Mouse (Mus musculus) megakaryocyte-erythroid progenitor cell, adult 5-6 weeks (primary cell): ENCODE measurements at regions not wholly inside any gene's neighbourhood (a gene's known extent, or its start where the extent isn't known, plus 50 kb on each side); places are given as distances from the start of the nearest gene placed in this dataset.

ENCODE experiments used
- ATAC-seq: replicated peaks from 2 replicates; pipeline ENCODE4 v1.8.0; 2016; ENCODE audit warnings: mild to moderate bottlenecking, inconsistent platforms; ENCODE audit not compliant: severe bottlenecking, poor library complexity, low FRiP score, low TSS enrichment

DNA sequence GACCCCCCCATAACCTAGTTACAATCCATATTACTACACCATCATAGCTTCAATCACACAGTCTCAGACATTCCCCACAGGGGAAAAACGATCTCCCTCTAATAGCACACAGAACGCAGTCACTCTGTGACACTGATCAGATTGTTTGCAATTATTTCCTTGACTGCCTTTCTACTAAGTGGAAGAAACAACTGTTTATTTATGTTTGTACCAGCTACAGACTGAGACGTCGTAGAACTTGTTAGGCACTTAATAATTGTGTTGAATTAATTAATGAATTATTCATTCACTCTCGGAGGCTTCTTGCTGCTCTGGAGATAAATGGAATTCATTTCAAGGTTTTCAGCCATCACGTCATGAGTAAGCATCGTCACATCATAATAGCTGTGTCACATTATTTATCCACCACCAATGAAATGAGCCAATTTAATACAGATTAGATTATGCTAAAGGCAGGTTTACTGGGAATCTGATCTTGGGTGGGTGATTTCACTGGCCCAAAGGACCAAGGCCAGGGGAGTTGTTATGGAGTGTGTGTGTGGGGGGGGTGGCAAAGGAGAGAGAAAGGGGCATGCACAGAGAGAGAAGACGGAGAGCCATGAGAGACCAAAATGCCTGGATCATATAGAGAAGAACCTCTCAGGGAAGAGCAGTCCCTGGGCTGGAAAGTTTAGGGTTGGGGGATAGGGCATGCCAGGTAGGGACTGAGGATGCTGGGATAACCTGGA, 355.7 kb upstream of the Zwint start:
- no peak for ATAC-seq

GRCm38 (mm10) chr10:72309045-72309444, 345.6 kb upstream of the Zwint start:
- 0 out of 2 replicates have a peak, but pooled peaks have one; percentile 50 for ATAC-seq

- no peak for ATAC-seq
Observed at GRCm38 (mm10) chr10:72318308-72318707, 336.3 kb upstream of the Zwint start.

GRCm38 (mm10) chr10:72320307-72320706, 334.3 kb upstream of the Zwint start:
- ATAC-seq = no peak

- no peak for ATAC-seq
Observed at GRCm38 (mm10) chr10:72326624-72327023, 328.0 kb upstream of the Zwint start.

- no peak for ATAC-seq
Observed at GRCm38 (mm10) chr10:72347253-72347652, 307.4 kb upstream of the Zwint start.

- ATAC-seq = no peak
Observed at GRCm38 (mm10) chr10:72347949-72348663, 306.5 kb upstream of the Zwint start.

- no peak for ATAC-seq
Observed at GRCm38 (mm10) chr10:72352810-72353209, 301.8 kb upstream of the Zwint start.

- ATAC-seq = no peak
Observed at GRCm38 (mm10) chr10:72353515-72353914, 301.1 kb upstream of the Zwint start.

DNA sequence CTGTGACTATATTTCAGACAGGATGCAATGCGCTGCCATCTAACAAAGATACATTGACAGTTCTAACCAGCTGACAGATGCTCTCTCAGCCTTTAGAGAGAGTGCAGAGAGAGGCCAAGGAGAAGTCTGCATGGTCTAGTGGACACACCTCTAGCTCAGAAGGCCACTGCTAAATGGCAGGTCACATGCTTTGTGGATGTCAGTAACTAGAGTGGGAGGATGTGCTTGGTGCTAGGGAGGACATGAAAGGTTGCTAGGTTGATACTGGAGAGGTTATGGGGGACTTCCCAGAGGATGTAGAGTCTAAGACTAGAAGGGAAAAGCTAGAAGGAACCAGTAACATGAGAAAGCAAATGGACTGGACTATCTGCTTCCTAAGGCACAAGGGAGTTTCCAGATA, 271.3 kb upstream of the Zwint start:
- ATAC-seq = no peak

DNA sequence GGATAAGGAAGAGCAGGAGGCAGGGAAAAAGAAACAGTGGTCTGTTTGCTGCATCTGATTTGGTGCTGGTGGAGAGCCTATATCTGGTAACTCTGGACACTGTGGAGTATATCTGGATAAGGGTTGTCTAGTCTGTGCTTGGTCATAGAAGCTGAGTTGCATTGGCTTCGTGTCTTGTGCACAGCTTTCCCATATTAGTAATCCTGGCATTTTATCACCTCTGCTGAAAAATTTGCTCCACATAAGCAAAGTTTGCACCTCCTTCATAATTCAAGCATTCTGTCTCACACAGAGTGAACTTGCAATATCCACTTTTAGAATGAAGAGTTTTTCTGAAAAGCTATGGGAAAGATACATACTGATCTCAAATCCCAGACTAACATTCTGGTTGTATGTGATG, 269.8 kb upstream of the Zwint start:
- no peak for ATAC-seq

- ATAC-seq = no peak
Observed at GRCm38 (mm10) chr10:72391397-72391796, 263.2 kb upstream of the Zwint start.

DNA sequence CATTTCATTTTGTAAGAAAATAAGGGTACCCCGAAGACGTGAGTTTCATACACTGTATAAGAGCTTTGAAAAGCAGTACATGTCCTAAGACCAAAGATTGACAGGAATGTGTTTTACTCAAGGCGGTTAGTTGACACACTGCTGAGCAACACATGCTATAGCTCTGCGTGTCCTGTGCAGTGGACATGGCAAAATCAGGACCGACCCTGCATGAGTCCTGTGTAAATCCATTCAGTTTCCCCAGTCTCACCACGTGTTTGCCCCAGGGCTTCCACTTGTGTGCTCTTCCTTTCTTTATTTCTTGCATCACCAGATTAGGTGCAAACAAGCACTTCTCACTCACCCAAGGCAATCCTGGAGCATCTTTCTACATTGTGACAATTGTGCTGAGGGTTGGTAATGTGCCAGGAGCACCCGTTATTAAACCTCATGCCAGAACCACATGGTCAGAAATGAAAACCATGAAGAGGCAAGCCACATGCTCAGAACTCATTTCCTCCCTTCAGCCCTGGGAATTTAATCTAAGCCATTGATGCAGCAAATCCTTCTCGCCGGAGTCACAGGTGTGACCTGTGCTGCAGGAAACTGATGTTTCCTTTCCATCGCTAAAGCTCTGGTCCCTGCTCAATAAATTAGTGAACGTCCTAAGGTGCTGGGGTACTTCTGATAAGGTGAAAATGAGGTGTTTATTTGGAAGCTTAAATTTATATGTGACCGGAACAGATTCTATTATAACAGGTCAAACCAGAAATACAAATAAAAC, 261.2 kb upstream of the Zwint start:
- no peak for ATAC-seq

DNA sequence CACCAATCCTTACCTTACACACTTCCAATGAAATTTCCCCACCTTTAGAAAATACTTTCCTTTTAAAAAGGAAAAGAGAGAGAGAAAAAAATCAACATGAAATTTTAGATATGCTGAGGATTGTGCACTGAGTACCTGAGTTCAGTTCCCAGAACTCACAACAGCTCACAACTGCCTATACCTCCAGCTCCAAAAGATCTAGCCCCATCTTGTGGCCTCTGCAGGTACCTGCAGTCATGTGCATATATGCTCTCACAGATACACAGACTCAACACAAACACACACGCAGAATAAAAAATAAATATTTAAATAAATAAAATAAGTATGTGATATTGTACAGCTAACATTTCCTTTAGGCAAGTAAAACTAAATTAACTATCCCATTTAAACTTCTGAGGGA, 260.3 kb upstream of the Zwint start:
- ATAC-seq = no peak

DNA sequence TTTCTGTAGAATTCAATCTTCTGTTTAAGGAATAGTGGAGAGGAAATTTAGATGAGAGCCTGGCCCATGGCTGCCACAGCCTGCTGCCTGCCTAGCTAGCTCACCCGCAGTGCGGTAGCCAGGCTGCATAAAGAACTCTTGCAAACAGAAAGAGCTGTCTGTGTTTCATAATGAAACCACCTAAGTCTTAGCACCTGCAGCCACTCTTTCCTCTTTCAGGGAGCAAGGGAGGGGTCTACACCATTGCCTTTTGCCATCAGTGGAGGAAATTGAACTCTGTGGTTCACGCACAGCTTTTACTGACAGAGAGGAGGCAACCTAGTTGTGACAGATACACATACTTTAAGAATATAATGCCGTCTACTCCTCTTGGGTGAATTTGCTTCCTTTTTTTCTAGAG, 251.4 kb upstream of the Zwint start:
- ATAC-seq = no peak

GRCm38 (mm10) chr10:72410305-72410704, 244.3 kb upstream of the Zwint start:
- ATAC-seq = no peak

DNA sequence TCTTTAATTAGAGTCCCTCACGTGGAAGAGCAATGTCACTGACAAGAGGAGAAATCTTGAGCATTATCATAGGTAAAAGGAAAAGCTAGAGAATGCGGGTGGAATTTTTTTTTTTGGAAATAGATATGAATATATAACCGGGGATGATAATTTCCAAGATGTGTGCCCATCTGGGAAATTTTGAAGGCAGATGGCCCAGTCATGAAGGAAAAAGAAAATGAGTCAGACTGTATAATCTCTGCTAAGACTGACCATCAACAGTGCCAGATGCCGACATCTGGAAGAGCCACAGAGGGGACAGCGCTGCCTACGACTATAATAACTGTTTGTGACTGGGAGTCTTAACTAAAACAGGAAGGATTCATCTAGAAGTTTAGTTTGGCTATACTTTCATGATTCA, 243.0 kb upstream of the Zwint start:
- no peak for ATAC-seq

DNA sequence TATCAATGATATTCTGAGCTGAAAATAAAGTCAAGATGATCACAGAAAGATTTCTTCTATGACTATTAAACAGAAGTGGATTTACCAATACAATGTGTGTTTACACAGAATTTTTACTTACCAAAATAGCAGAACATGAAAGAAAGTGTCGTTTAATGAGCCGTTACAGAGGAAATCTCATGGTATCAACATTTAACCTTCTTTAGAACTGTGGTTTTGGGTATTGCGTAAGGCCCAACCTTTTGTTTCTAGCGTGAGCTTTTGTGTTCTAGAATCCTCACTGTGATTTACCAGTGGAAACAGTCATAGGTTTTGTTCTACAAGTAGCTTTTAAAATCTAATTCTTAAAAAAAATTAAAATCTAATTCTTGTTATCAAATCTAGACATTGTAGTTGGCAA, 200.0 kb upstream of the Zwint start:
- ATAC-seq = no peak

GRCm38 (mm10) chr10:72484315-72484714, 170.3 kb upstream of the Zwint start:
- ATAC-seq = no peak

- ATAC-seq = no peak
Observed at GRCm38 (mm10) chr10:72532431-72532830, 122.2 kb upstream of the Zwint start.
